In the genomic region with DNA sequence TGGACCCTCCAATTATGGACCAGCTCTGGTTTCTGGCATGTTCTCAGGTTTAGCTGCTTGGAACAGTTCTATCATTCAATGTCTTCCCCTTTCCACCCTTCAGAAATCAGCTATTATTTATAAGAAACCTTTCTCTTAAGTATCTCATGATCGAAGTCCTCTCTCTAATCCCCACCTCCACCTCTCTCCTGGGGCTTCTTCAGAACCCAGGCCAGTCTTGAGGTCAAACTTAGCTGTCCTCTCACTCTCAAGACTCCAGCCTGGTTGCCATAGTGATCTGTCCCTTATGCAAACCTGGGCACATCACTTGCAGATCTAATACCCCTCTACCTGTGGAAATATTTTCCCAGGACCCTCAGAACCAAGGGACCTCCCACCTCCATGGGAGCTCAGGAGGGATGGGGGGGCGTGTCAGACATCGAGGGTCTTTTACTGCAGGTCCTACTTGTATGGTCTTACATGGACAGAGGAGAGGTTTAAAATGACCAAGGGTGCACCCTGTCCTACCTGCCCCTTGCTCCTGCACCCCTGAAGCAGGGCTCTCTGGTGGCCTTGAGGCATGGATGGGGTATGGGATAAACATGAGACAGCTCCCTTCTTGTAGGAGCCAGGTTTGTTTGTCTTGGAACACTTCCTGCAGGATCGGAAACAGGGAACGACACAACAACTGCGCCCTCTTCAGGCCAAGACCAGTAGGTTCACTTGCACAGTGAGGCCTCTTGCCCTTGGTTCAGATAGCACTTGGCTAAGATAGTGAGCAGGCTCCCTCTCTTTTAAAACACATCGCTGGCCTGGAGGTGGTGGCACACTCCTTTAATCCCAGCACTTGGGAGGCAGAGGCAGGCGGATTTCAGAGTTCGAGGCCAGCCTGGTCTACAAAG, we compare ENCODE assay signal across 8 mouse cellular contexts. TPM values are rescaled to one million over a fixed set of nuclear protein-coding genes. Genes with fewer than 3 reads are reported as not detected.
DNase-seq lines count a peak whose midpoint lies in the region.

No protein-coding gene starts in this region.

- DNase-seq in CD8-positive naive resting alpha-beta T cell, adult 2 months (ENCODE audit: low read depth in 2 of 2, low spot score in 2 of 2), result peak; percentile 19 to 44
- DNase-seq in cerebellum, adult 11 months, result peak; percentile 32
- DNase-seq in frontal cortex, postnatal 25 days (ENCODE audit: low spot score in 2 of 2), result peak; percentile 33 to 35
- peak; percentile 47 for DNase-seq in heart, postnatal 4 days
- peak; percentile 25 to 36 for DNase-seq in layer of hippocampus, postnatal 10 days (ENCODE audit: low spot score in 2 of 2)
- DNase-seq in lung, postnatal 4 days, result peak; percentile 53 to 58
- peak; percentile 22 to 31 for DNase-seq in right cerebral cortex, postnatal 10 days (ENCODE audit: low spot score in 2 of 2)
- peak; percentile 42 to 47 for DNase-seq in thymus, postnatal 36 days

RNA-seq across cellular contexts. Expression of gene Gm21119, which starts 24.4 kb away (rescaled TPM):
- total RNA-seq in heart, postnatal 4 days (2021), result 1 to 10 TPM; 1.3 to 1.5 TPM
- total RNA-seq in layer of hippocampus, postnatal 10 days (2021), result 1 to 10 TPM in 1 of 2 experiments, under 1 TPM in 1; 0.71 to 1.3 TPM

Comparison
In these comparisons a context has a peak if more than half of its experiments do, and no peak if none do; other contexts are left out.
1. Peak in every context shown above with its lines: DNase-seq.